Comparison of ENCODE assay signal across 9 mouse cellular contexts in the genomic region with DNA sequence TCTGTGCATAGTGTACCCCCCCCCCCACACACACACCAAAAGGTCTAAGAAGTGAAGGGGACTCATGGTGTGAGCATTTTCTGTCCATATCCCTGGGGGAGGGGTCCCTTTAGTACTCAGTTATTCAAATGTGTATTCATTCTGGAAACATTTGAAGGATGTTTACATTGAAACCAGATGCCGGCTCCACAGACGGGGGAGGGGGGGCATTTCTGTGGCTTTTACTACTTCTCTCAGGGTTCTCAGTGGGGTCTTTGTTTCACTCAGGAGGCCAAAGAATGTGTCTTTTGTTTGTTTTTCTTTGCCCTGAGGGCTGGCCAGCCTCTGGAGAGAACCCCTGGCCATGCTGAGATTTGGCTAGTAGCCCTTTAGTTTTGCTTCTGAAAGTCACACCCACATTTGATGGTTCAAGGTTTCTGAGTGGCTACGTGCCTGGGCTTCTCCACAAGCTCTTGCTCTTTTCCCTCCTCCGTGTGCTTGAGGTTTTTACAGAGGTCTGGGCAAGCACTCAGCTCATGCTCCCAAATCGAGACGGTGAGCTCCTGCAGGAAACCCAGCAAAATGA. TPM values are rescaled to one million over a fixed set of nuclear protein-coding genes. Genes with fewer than 3 reads are reported as not detected.
A peak's percentile ranks its signal among the peaks of the same experiment; 100 is the strongest.
DNase-seq lines count a peak whose midpoint lies in the region; ATAC-seq and TF ChIP-seq lines count a peak whose summit lies in the region.
"Had no signal": no experiment of that assay in that cellular context is flagged by ENCODE, and none has a peak within 500 bp of the region (broad histone marks: within the 10 kb centered on the region; RNA-seq: fewer than 3 reads in every experiment).

No protein-coding gene starts in this region.

- no peak for TF ChIP-seq CTCF in kidney, postnatal 0 days (IDR thresholded peaks at IDR 0.05; ENCODE audit: low read depth)
- no peak for TF ChIP-seq CTCF in lung, embryonic 14.5 days (IDR thresholded peaks at IDR 0.05; ENCODE audit: low read depth)
- no peak for TF ChIP-seq CTCF in stomach, postnatal 0 days (IDR thresholded peaks at IDR 0.05; ENCODE audit: low read depth)
- no peak for TF ChIP-seq CTCF in kidney, adult 2 months (conservative IDR thresholded peaks at IDR 0.05; ENCODE audit: insufficient read depth, insufficient read length, low read depth, low read length)

- peak; percentile 40; the same call in 1 of the 2 replicates for ATAC-seq in kidney, postnatal 0 days (replicated peaks; ENCODE audit: low FRiP score, low read depth)
- ATAC-seq in forebrain, embryonic 11.5 days (replicated peaks; ENCODE audit: low FRiP score), result peak; percentile 88
- peak; percentile 92 for ATAC-seq in lung, embryonic 14.5 days (ENCODE audit: insufficient read depth)
- ATAC-seq in stomach, postnatal 0 days (ENCODE audit: low FRiP score, low TSS enrichment), result no peak; the same call in 1 of the 2 replicates

- H3K27ac ChIP-seq in kidney, postnatal 0 days, result no peak overlapping the region
- peak overlapping the region; percentile 51 for H3K27ac ChIP-seq in forebrain, embryonic 11.5 days (ENCODE audit: low read depth, low read length)
- H3K27ac ChIP-seq in lung, embryonic 14.5 days (ENCODE audit: low read depth), result peak overlapping the region; percentile 92
- H3K27ac ChIP-seq in stomach, postnatal 0 days (replicated peaks), result peak overlapping the region; percentile 5; the same call in 1 of the 2 replicates
- no peak overlapping the region for H3K27ac ChIP-seq in kidney, adult 2 months (ENCODE audit: insufficient read depth, low read depth, low read length)
- H3K27ac ChIP-seq: liver, embryonic 14.5 days had no signal

- WGBS in kidney, postnatal 0 days, result 4% methylated on average over 6 of the region's 6 CpGs
- WGBS in forebrain, embryonic 11.5 days, result 3% methylated on average over 6 of the region's 6 CpGs
- WGBS in lung, embryonic 14.5 days, result under 1% methylated on average over 6 of the region's 6 CpGs
- 4% methylated on average over 6 of the region's 6 CpGs for WGBS in stomach, postnatal 0 days
- 7% methylated on average over 6 of the region's 6 CpGs for WGBS in kidney, adult 2 months

- no peaks in the 10 kb centered on the region for H3K36me3 ChIP-seq in kidney, postnatal 0 days (ENCODE audit: insufficient read depth, low read length)
- no peaks in the 10 kb centered on the region for H3K36me3 ChIP-seq in forebrain, embryonic 11.5 days (ENCODE audit: control insufficient read depth, insufficient read depth, low read length)
- no peaks in the 10 kb centered on the region for H3K36me3 ChIP-seq in lung, embryonic 14.5 days (ENCODE audit: insufficient read depth)
- no peaks in the 10 kb centered on the region for H3K36me3 ChIP-seq in stomach, postnatal 0 days (ENCODE audit: control insufficient read depth, insufficient read depth, low read length)
- no peaks in the 10 kb centered on the region for H3K36me3 ChIP-seq in kidney, adult 2 months (ENCODE audit: control insufficient read depth, insufficient read depth, low read length)

- TF ChIP-seq POLR2A in kidney, adult 2 months (IDR thresholded peaks at IDR 0.05; ENCODE audit: low read depth, low read length), result no peak

- no peaks in the 10 kb centered on the region for H3K27me3 ChIP-seq in kidney, postnatal 0 days (ENCODE audit: insufficient read depth, low read length)
- H3K27me3 ChIP-seq in forebrain, embryonic 11.5 days (ENCODE audit: control insufficient read depth, insufficient read depth, low read length), result no peaks in the 10 kb centered on the region
- no peaks in the 10 kb centered on the region for H3K27me3 ChIP-seq in lung, embryonic 14.5 days (ENCODE audit: insufficient read depth, low read length)
- no peaks in the 10 kb centered on the region for H3K27me3 ChIP-seq in stomach, postnatal 0 days (ENCODE audit: control insufficient read depth, insufficient read depth, low read length)
- no peaks in the 10 kb centered on the region for H3K27me3 ChIP-seq in kidney, adult 2 months (replicated peaks; ENCODE audit: control insufficient read depth, insufficient read depth, low read length)

- H3K9ac ChIP-seq in kidney, postnatal 0 days (ENCODE audit: low read depth, low read length), result no peak overlapping the region
- H3K9ac ChIP-seq in forebrain, embryonic 11.5 days (ENCODE audit: low read length), result no peak overlapping the region; the same call in 1 of the 2 replicates
- 0 out of 2 replicates have a peak overlapping the region, but pooled peaks have one; percentile 14 for H3K9ac ChIP-seq in lung, embryonic 14.5 days
- H3K9ac ChIP-seq in stomach, postnatal 0 days (ENCODE audit: low read length), result no peak overlapping the region
- H3K9ac ChIP-seq: liver, embryonic 14.5 days had no signal

- peak; percentile 78 for DNase-seq in kidney, postnatal 0 days (ENCODE audit: low spot score)
- DNase-seq in kidney, postnatal 36 days, result no peak
- DNase-seq in R1 (ENCODE audit: low read depth, low spot score), result peak; percentile 87
- DNase-seq in forebrain, embryonic 11.5 days (ENCODE audit: low spot score), result peak; percentile 78
- peak; percentile 91 for DNase-seq in lung, embryonic 14.5 days
- DNase-seq in stomach, postnatal 0 days (ENCODE audit: low spot score), result peak; percentile 31
- DNase-seq in urinary bladder, postnatal 25 days (ENCODE audit: low spot score), result no peak
- no peak for DNase-seq in kidney, adult 2 months

- peak overlapping the region; percentile 39 for H3K4me2 ChIP-seq in kidney, postnatal 0 days (ENCODE audit: low read length)
- peak overlapping the region; percentile 24; the same call in 1 of the 2 replicates for H3K4me2 ChIP-seq in forebrain, embryonic 11.5 days (ENCODE audit: low read depth, low read length, severe bottlenecking)
- H3K4me2 ChIP-seq in lung, embryonic 14.5 days, result peak overlapping the region; percentile 43
- 0 out of 2 replicates have a peak overlapping the region, but pooled peaks have one; percentile 12 for H3K4me2 ChIP-seq in stomach, postnatal 0 days (replicated peaks; ENCODE audit: low read depth)

- no peak for TF ChIP-seq EP300 in stomach, postnatal 0 days (optimal IDR thresholded peaks at IDR 0.05)

- no peak overlapping the region for H3K4me3 ChIP-seq in kidney, postnatal 0 days (replicated peaks; ENCODE audit: low read depth, low read length)
- no peak overlapping the region for H3K4me3 ChIP-seq in forebrain, embryonic 11.5 days (ENCODE audit: low read depth, low read length)
- no peak overlapping the region for H3K4me3 ChIP-seq in lung, embryonic 14.5 days (ENCODE audit: low read depth, low read length)
- H3K4me3 ChIP-seq in stomach, postnatal 0 days (ENCODE audit: low read depth, low read length), result no peak overlapping the region
- no peak overlapping the region for H3K4me3 ChIP-seq in kidney, adult 2 months (ENCODE audit: insufficient read depth, low read depth, low read length)

- no peaks in the 10 kb centered on the region; the same call in 1 of the 2 replicates for H3K4me1 ChIP-seq in kidney, postnatal 0 days (replicated peaks; ENCODE audit: insufficient read depth, low read length)
- H3K4me1 ChIP-seq in forebrain, embryonic 11.5 days (replicated peaks; ENCODE audit: control insufficient read depth, insufficient read depth, low read length), result 0 out of 2 replicates have a peak, but pooled peaks cover 4% of the 10 kb centered on the region
- H3K4me1 ChIP-seq in lung, embryonic 14.5 days (ENCODE audit: insufficient read depth), result peaks cover 20% of the 10 kb centered on the region
- no peaks in the 10 kb centered on the region for H3K4me1 ChIP-seq in stomach, postnatal 0 days (replicated peaks; ENCODE audit: control insufficient read depth, insufficient read depth)
- H3K4me1 ChIP-seq in kidney, adult 2 months (ENCODE audit: control insufficient read depth, insufficient read depth, low read length), result no peaks in the 10 kb centered on the region

- no peaks in the 10 kb centered on the region for H3K9me3 ChIP-seq in kidney, postnatal 0 days (replicated peaks; ENCODE audit: low read length)
- no peaks in the 10 kb centered on the region for H3K9me3 ChIP-seq in forebrain, embryonic 11.5 days (ENCODE audit: control insufficient read depth, low read length)
- H3K9me3 ChIP-seq in lung, embryonic 14.5 days (ENCODE audit: low read depth, low read length), result no peaks in the 10 kb centered on the region
- H3K9me3 ChIP-seq in stomach, postnatal 0 days (ENCODE audit: control insufficient read depth, low read length), result no peaks in the 10 kb centered on the region

RNA-seq across cellular contexts. Expression of gene Pakap, which starts 24.2 kb away (rescaled TPM):
- polyA plus RNA-seq in kidney, postnatal 0 days (2015; fragmentation: Nextera tagmentation; extraction: Ambion mirVana), result 11.5 and 14.6 TPM in 2 replicates
- 21.1 and 22.3 TPM in 2 replicates for polyA plus RNA-seq in forebrain, embryonic 11.5 days (2014; fragmentation: Nextera tagmentation; extraction: Ambion mirVana)
- 56.2 and 57.2 TPM in 2 replicates for polyA plus RNA-seq in lung, embryonic 14.5 days (2014; fragmentation: Nextera tagmentation; extraction: Ambion mirVana)
- polyA plus RNA-seq in stomach, postnatal 0 days (2015; fragmentation: Nextera tagmentation; extraction: Ambion mirVana), result 9.9 and 12.2 TPM in 2 replicates
- polyA plus RNA-seq in kidney, adult 2 months (2012; rRNA removed), result 0.41 and 0.78 TPM in 2 replicates

Comparison
In these comparisons a context has a peak if more than half of its experiments do, and no peak if none do; other contexts are left out.
1. DNase-seq: peak in kidney, postnatal 0 days (single experiment), R1 (single experiment), forebrain, embryonic 11.5 days (single experiment), lung, embryonic 14.5 days (single experiment) and stomach, postnatal 0 days (single experiment); none in kidney, postnatal 36 days (0 of 2), urinary bladder, postnatal 25 days (single experiment) and kidney, adult 2 months (single experiment).
2. H3K27ac ChIP-seq: peak in forebrain, embryonic 11.5 days (single experiment), lung, embryonic 14.5 days (single experiment) and stomach, postnatal 0 days (single experiment); none in kidney, postnatal 0 days (single experiment) and kidney, adult 2 months (single experiment).
3. Peak in every context shown above with its lines, with median percentiles within 50 percentile points of each other: H3K4me2 ChIP-seq.